Mouse (Mus musculus): Measurements from ENCODE around the gene Cers2.

DNA sequence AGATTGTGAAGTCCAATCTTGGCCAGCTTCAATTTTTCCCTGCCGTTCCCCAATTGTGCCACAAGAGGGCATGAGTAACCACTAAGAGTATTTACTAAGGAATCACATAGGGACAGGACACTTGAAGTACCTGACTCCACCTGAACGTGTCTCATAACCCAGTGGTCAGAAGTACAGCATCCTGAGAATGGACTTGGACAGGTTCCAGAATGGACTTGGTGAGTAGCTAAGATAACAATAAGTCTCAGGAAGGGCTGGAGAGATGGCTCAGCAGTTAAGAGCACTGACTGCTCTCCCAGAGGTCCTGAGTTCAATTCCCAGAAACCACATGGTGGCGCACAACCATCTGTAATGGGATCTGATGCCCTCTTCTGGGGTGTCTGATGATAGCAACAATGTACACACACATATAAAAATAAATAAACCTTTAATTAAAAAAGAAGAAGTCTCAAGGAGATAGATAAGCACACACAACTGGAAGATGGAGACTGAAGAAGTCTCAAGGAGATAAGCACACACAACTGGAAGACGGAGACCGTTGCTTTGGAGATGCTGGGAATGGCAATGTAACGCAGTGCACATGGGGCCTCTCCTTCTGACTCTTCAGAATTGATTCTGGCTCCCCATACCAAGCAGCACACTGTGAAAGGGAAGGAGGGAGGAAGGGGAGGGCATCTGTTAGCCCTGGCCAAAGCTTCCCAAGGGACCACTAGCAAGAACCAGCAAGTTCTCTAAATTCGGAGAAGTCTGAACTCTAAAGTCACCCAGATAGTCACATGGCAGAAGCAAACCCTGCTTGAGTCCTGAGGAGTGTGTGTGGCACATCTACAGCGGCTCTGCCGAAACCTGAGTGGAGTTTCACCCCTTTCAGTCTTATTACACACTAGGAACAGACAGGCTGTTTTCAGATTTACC lies 3.4 kb upstream of the Cers2 start:
- TF ChIP-seq CTCF (IDR thresholded peaks at IDR 0.05; ENCODE audit: extremely low read depth, insufficient read depth, insufficient read length, insufficient replicate concordance) (peak; percentile 1; the same call in 1 of the 2 replicates), POLR2A (IDR thresholded peaks at IDR 0.05; ENCODE audit: low read depth, low read length) (no peak)

Measured in spleen, adult 2 months (tissue).